Comparison of ENCODE assay signal across 25 mouse cellular contexts in genomic region chr12:70885576-70885975, GRCm38 (mm10). TPM values are rescaled to one million over a fixed set of nuclear protein-coding genes. Genes with fewer than 3 reads are reported as not detected.
A peak's percentile ranks its signal among the peaks of the same experiment; 100 is the strongest.
DNase-seq lines count a peak whose midpoint lies in the region; ATAC-seq and TF ChIP-seq lines count a peak whose summit lies in the region.
"Had no signal": no experiment of that assay in that cellular context is flagged by ENCODE, and none has a peak within 500 bp of the region (broad histone marks: within the 10 kb centered on the region; RNA-seq: fewer than 3 reads in every experiment).

No protein-coding gene starts in this region.

- H3K36me3 ChIP-seq in forebrain, embryonic 11.5 days (ENCODE audit: control insufficient read depth, insufficient read depth, low read length): no peaks in the 10 kb centered on the region
- peaks cover 15% of the 10 kb centered on the region for H3K36me3 ChIP-seq in forebrain, postnatal 0 days (ENCODE audit: insufficient read depth)
- peaks cover 3% of the 10 kb centered on the region for H3K36me3 ChIP-seq in liver, postnatal 0 days (replicated peaks; ENCODE audit: insufficient read depth, low read length)

- no peak overlapping the region for H3K27ac ChIP-seq in forebrain, embryonic 11.5 days (ENCODE audit: low read depth, low read length)
- H3K27ac ChIP-seq in forebrain, postnatal 0 days (ENCODE audit: low read depth, low read length): no peak overlapping the region
- H3K27ac ChIP-seq in embryonic fibroblast, embryonic 13.5 days (ENCODE audit: insufficient read depth, low read length): peak overlapping the region; percentile 42; the same call in 1 of the 2 replicates
- H3K27ac ChIP-seq in liver, postnatal 0 days (ENCODE audit: low read depth): no peak overlapping the region
- H3K27ac ChIP-seq: embryonic facial prominence, embryonic 10.5 days; embryonic facial prominence, embryonic 13.5 days; forebrain, embryonic 10.5 days; hindbrain, embryonic 10.5 days; hindbrain, embryonic 13.5 days had no signal

- no peaks in the 10 kb centered on the region for H3K4me1 ChIP-seq in forebrain, embryonic 11.5 days (replicated peaks; ENCODE audit: control insufficient read depth, insufficient read depth, low read length)
- no peaks in the 10 kb centered on the region for H3K4me1 ChIP-seq in forebrain, postnatal 0 days (ENCODE audit: insufficient read depth)
- peaks cover 11% of the 10 kb centered on the region for H3K4me1 ChIP-seq in embryonic fibroblast, embryonic 13.5 days (ENCODE audit: control insufficient read depth, insufficient read depth, low read length)
- H3K4me1 ChIP-seq in liver, postnatal 0 days (ENCODE audit: insufficient read depth): no peaks in the 10 kb centered on the region
- H3K4me1 ChIP-seq: embryonic facial prominence, embryonic 10.5 days; forebrain, embryonic 10.5 days; hindbrain, embryonic 13.5 days had no signal

- H3K27me3 ChIP-seq in forebrain, embryonic 11.5 days (ENCODE audit: control insufficient read depth, insufficient read depth, low read length): no peaks in the 10 kb centered on the region
- no peaks in the 10 kb centered on the region for H3K27me3 ChIP-seq in forebrain, postnatal 0 days (ENCODE audit: insufficient read depth, low read length)
- no peaks in the 10 kb centered on the region for H3K27me3 ChIP-seq in liver, postnatal 0 days (ENCODE audit: insufficient read depth, low read length)
- H3K27me3 ChIP-seq: embryonic facial prominence, embryonic 13.5 days; hindbrain, embryonic 13.5 days had no signal

- no peak for TF ChIP-seq CTCF in forebrain, postnatal 0 days (IDR thresholded peaks at IDR 0.05; ENCODE audit: low read depth)
- TF ChIP-seq CTCF in embryonic fibroblast, embryonic 13.5 days (IDR thresholded peaks at IDR 0.05; ENCODE audit: borderline replicate concordance, insufficient read depth, low read length): no peak
- no peak for TF ChIP-seq CTCF in liver, postnatal 0 days (IDR thresholded peaks at IDR 0.05; ENCODE audit: low read depth)

- no peaks in the 10 kb centered on the region for H3K9me3 ChIP-seq in forebrain, embryonic 11.5 days (ENCODE audit: control insufficient read depth, low read length)
- H3K9me3 ChIP-seq in forebrain, postnatal 0 days (ENCODE audit: low read length): no peaks in the 10 kb centered on the region
- no peaks in the 10 kb centered on the region for H3K9me3 ChIP-seq in liver, postnatal 0 days (ENCODE audit: low read length)
- H3K9me3 ChIP-seq: embryonic facial prominence, embryonic 10.5 days; embryonic facial prominence, embryonic 13.5 days; forebrain, embryonic 10.5 days; hindbrain, embryonic 10.5 days; hindbrain, embryonic 13.5 days had no signal

- no peak for TF ChIP-seq POLR2A in embryonic fibroblast, embryonic 13.5 days (IDR thresholded peaks at IDR 0.05; ENCODE audit: low read depth, low read length)

- H3K9ac ChIP-seq in forebrain, embryonic 11.5 days (ENCODE audit: low read length): no peak overlapping the region
- no peak overlapping the region for H3K9ac ChIP-seq in forebrain, postnatal 0 days
- no peak overlapping the region for H3K9ac ChIP-seq in liver, postnatal 0 days (replicated peaks)
- H3K9ac ChIP-seq: embryonic facial prominence, embryonic 13.5 days; hindbrain, embryonic 13.5 days had no signal

- DNase-seq in forebrain, embryonic 11.5 days (ENCODE audit: low spot score): peak; percentile 21
- DNase-seq in forebrain, postnatal 0 days: no peak
- no peak for DNase-seq in liver, postnatal 0 days
- no peak for DNase-seq in layer of hippocampus, adult 9-11 months
- no peak for DNase-seq in thymus, postnatal 10 days (ENCODE audit: low spot score in 2 of 2)
- DNase-seq: adrenal gland, adult 2 months; adrenal gland, postnatal 14 days; cerebellum, adult 2 months; cerebellum, adult 9-11 months; cerebellum, postnatal 25 days; embryo, embryonic 11 days; gastrocnemius, postnatal 36 days; heart, adult 11 months had no signal

- no peak overlapping the region for H3K4me2 ChIP-seq in forebrain, embryonic 11.5 days (ENCODE audit: low read depth, low read length, severe bottlenecking)
- H3K4me2 ChIP-seq in forebrain, postnatal 0 days (ENCODE audit: low read depth): no peak overlapping the region
- no peak overlapping the region for H3K4me2 ChIP-seq in liver, postnatal 0 days (ENCODE audit: low read depth, low read length)
- H3K4me2 ChIP-seq: embryonic facial prominence, embryonic 13.5 days; heart, embryonic 11.5 days; hindbrain, embryonic 13.5 days had no signal

- no peak for TF ChIP-seq EP300 in liver, postnatal 0 days (IDR thresholded peaks at IDR 0.05; ENCODE audit: low read depth)

- ATAC-seq in forebrain, embryonic 11.5 days (replicated peaks; ENCODE audit: low FRiP score): no peak
- no peak for ATAC-seq in forebrain, postnatal 0 days
- ATAC-seq in megakaryocyte, adult 5-6 weeks (ENCODE audit: poor library complexity, severe bottlenecking): peak; percentile 50; the same call in 1 of the 2 replicates
- ATAC-seq in liver, postnatal 0 days: no peak
- ATAC-seq: CD4-positive, CD25-positive, alpha-beta regulatory T cell, adult 4 months; forebrain, embryonic 14.5 days; hindbrain, embryonic 16.5 days; inflammation-experienced regulatory T-cells, adult 6 months had no signal

- WGBS in forebrain, embryonic 11.5 days: 86% methylated on average over 10 of the region's 10 CpGs
- 86% methylated on average over 10 of the region's 10 CpGs for WGBS in forebrain, postnatal 0 days
- whole genome bisulfite sequencing in liver, postnatal 0 days (ENCODE audit: insufficient replicate concordance): 38% methylated on average over 10 of the region's 10 CpGs

- no peak overlapping the region for H3K4me3 ChIP-seq in forebrain, embryonic 11.5 days (ENCODE audit: low read depth, low read length)
- no peak overlapping the region for H3K4me3 ChIP-seq in forebrain, postnatal 0 days (ENCODE audit: low read depth, low read length)
- H3K4me3 ChIP-seq in embryonic fibroblast, embryonic 13.5 days (ENCODE audit: insufficient read depth, low read length): no peak overlapping the region
- no peak overlapping the region for H3K4me3 ChIP-seq in liver, postnatal 0 days (ENCODE audit: low read depth, low read length)
- H3K4me3 ChIP-seq: embryonic facial prominence, embryonic 10.5 days; embryonic facial prominence, embryonic 13.5 days; forebrain, embryonic 10.5 days; hindbrain, embryonic 10.5 days; hindbrain, embryonic 13.5 days had no signal

RNA-seq across cellular contexts. Expression of gene Actr10, which starts 52.1 kb away (rescaled TPM):
- 251 and 261 TPM in 2 replicates for polyA plus RNA-seq in forebrain, embryonic 11.5 days (2014; fragmentation: Nextera tagmentation; extraction: Ambion mirVana)
- total RNA-seq in forebrain, postnatal 0 days (2014; rRNA removed): 105 and 112 TPM in 2 replicates
- polyA plus RNA-seq in forebrain, postnatal 0 days (2015; fragmentation: Nextera tagmentation; extraction: Ambion mirVana): 196 and 282 TPM in 2 replicates
- polyA plus RNA-seq in embryonic fibroblast, embryonic 13.5 days (2011; ENCODE audit: insufficient read length, low read depth, missing spikeins): 230 and 238 TPM in 2 replicates
- 109 and 153 TPM in 2 replicates for total RNA-seq in megakaryocyte, adult 5-6 weeks (2015)
- 54.0 and 81.4 TPM in 2 replicates for total RNA-seq in megakaryocyte, adult 5-6 weeks (2017)
- 108 and 109 TPM in 2 replicates for polyA plus RNA-seq in liver, postnatal 0 days (2015; fragmentation: Nextera tagmentation; extraction: Ambion mirVana)
